Mouse (Mus musculus): ENCODE data around the gene Itgb8.

DNA sequence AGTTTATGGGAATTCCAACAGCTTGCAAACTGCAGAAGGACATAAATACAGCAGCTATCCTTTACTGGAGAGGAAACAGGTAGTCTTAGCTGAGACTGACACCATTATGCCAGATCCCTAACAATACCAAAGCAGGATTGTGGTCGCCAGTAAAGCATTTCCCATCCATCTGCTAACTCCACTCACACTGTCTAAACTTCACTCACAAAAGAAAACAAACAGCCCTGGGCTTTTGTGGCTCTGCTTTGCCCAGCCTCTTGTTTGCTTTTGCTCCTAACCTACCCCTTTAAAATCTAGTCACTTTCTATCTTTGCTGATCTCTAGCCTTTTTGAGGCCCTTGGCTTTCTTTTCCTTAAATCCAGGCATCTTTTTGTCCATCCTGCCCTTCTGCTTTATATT is 35.0 kb upstream of the Itgb8 start:
- TF ChIP-seq POLR2A (IDR thresholded peaks at IDR 0.05; ENCODE audit: borderline replicate concordance, extremely low read depth, insufficient read depth, insufficient read length, poor library complexity, severe bottlenecking) (no peak), CTCF (IDR thresholded peaks at IDR 0.05; ENCODE audit: borderline replicate concordance, extremely low read depth, insufficient read depth, insufficient read length) (no peak)
